Mouse (Mus musculus) adrenal gland, postnatal 25 days (tissue): ENCODE measurements around the gene Saxo1. TPM values are rescaled to one million over a fixed set of nuclear protein-coding genes. Genes with fewer than 3 reads are reported as not detected.

Experiments used
- DNase-seq: peaks from one replicate; pipeline ENCODE4 v3.0.0; 2021; ENCODE audit warnings: mixed read lengths
- total RNA-seq: library from RNA; stranded (reverse); gene quantifications from 2 replicates; pipeline ENCODE4 v1.2.3, GENCODE M21; 2021

Gene Saxo1
- total RNA-seq, 1 experiment from 2014 or later, result not detected

- no peak for DNase-seq
These were observed 30.7 kb downstream of the Saxo1 start for GRCm38 (mm10) chr4:86527162-86528136.

GRCm38 (mm10) chr4:86524483-86524882 is 33.6 kb downstream of the Saxo1 start:
- DNase-seq, result no peak

GRCm38 (mm10) chr4:86523771-86524170 is 34.4 kb downstream of the Saxo1 start:
- DNase-seq, result no peak

GRCm38 (mm10) chr4:86520695-86521094 is 37.4 kb downstream of the Saxo1 start:
- no peak for DNase-seq

DNA sequence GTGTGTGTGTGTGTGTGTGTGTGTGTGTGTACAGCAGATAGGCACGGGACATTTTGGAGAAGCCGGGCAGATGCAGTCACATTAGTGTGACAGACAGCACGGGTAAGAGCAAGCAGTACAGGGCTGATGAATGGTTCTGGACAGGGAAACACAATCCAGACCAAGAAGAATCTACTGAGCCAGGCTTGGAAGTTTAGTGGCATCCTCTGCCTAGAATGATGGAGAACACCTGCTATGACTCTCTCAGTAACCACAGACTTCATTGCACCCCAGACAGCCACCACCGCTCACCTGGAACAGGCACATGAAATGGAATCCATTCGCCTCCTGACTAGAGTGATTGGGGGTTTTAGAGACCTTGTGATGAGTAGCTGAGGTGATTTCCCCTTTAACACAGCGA is 38.2 kb downstream of the Saxo1 start:
- no peak for DNase-seq

- DNase-seq, result no peak
These were observed 53.5 kb downstream of the Saxo1 start for GRCm38 (mm10) chr4:86504656-86505055.

GRCm38 (mm10) chr4:86499561-86499960 is 58.6 kb downstream of the Saxo1 start:
- DNase-seq, result no peak

- DNase-seq, result no peak
These were observed 59.4 kb downstream of the Saxo1 start for GRCm38 (mm10) chr4:86498754-86499153.

DNA sequence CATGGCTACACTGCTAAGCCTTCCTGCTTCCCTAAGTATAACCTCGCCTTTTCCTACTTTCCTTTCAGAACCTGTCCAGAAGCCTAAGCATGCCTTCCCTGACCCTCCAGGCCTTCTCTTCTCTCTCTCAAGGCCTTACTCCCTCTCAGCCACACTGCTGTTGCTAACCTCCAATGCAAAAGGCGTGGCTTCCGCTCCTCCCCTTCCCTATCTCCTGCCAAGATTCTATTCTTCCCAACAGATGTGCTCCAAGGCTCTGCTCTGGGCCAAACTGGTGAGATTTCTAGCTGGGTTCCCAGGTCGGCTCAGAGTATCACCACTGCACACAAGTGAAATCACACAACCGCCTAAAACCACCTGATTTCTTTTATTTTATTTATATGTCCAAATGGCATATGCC is 69.0 kb downstream of the Saxo1 start:
- DNase-seq, result no peak

DNA sequence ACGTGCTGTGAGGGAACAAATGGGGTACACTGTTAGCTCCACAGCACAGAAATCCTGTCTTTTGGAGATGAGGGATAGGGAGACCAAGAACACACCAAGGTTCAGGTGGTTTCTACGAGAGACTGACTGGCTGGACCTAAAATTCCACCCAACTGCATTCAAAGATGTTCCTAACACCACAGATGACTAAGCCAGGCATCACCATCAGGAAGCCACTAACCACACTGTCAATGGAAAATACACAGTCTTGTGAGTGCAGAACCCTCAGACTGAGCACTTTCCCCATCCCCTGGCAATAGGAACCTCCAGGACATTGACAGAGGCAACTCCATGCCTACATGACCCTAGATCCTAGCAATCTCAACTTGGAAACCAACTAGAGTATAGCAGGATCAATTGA is 71.2 kb downstream of the Saxo1 start:
- DNase-seq, result no peak

GRCm38 (mm10) chr4:86486491-86486890 is 71.6 kb downstream of the Saxo1 start:
- no peak for DNase-seq

DNA sequence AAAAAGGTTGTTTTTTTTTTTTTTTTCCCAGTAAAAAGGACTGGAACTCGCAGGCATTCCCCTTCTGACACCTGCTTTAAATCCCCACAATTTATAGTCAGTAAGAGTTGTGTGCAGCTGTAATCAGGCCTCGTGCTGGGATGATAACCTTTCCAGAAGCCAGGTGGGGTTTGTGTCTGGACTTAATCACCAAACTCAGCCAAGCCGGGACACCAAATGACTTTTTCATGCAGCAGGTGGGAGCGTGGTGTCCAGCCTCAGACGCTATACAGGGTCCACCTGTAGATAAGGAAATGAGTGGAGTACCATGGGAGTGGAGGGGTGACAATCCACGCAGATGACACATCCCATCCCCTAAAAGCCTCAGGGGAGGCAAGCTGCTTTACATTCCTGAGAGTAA is 73.1 kb downstream of the Saxo1 start:
- DNase-seq, result no peak

- DNase-seq, result no peak
These were observed 74.4 kb downstream of the Saxo1 start for GRCm38 (mm10) chr4:86483686-86484085.

- no peak for DNase-seq
These were observed 75.0 kb downstream of the Saxo1 start for GRCm38 (mm10) chr4:86483013-86483615.

- no peak for DNase-seq
These were observed 77.2 kb downstream of the Saxo1 start for GRCm38 (mm10) chr4:86480891-86481290.

DNA sequence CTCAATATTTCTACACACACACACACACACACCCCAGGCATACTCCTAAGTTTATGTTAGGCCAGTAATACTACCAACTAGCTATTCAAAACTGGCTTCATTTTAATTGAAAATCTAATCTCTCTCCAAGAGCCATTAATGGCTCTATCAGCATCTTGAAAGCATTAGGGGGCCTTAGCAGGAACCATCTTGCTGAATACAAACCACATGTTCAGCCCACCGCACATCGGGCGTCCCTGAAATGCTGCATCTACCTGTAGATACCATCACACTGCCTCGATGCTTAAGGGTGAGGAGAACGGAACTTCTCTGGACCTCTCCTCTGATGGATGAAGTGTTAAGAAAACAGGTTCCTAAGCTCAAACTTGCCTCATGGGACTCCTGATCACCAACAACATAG is 93.3 kb downstream of the Saxo1 start:
- no peak for DNase-seq

- DNase-seq, result no peak
These were observed 107.7 kb downstream of the Saxo1 start for GRCm38 (mm10) chr4:86450468-86450867.

GRCm38 (mm10) chr4:86436336-86436735 is 121.8 kb downstream of the Saxo1 start:
- DNase-seq, result no peak

- no peak for DNase-seq
These were observed 122.5 kb downstream of the Saxo1 start for GRCm38 (mm10) chr4:86435631-86436030.

DNA sequence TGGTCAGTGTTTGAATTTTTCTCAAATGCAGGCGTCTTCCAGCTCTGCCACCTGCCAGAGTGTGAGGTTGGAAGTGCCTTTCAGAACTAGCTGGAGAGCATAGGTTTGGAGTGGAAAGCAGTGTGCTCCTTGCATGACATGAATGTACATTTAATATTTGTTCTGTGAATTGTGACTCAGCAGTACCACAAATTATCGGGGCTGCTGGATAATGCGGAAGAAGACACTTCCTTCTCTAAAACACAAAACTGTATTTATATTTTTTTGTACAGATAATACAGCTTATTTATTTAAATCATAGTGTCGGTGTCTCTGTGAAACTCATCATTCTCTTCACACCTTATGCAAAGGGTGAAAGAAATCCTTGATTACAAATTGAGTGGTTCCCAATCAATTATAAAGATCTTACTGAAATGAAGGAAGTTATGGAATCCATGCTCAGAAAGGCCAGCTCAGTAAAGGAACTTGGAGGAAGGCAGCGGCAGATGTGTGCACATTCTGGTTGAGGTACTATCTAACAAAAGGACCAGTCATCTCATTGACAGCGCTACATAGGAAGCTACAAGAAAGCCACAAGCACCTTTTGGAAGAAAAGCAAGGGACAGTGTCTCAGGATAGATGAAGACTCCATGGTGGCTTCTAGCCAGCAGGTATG is 129.9 kb downstream of the Saxo1 start:
- no peak for DNase-seq

- DNase-seq, result no peak
These were observed 130.8 kb downstream of the Saxo1 start for GRCm38 (mm10) chr4:86427312-86427711.

- no peak for DNase-seq
These were observed 131.6 kb downstream of the Saxo1 start for GRCm38 (mm10) chr4:86426549-86426948.

- DNase-seq, result no peak
These were observed 132.5 kb downstream of the Saxo1 start for GRCm38 (mm10) chr4:86425581-86425980.
